Mouse (Mus musculus): ENCODE data around the gene Pirb. TPM values are rescaled to one million over a fixed set of nuclear protein-coding genes. Genes with fewer than 3 reads are reported as not detected.
"Not testable (repeated sequence)": the region's sequence is repeated elsewhere in the genome, so short reads cannot be mapped to it uniquely, and the experiment has no call there.

The Pirb gene
- 17.5 and 20.0 TPM in 2 replicates for polyA plus RNA-seq (2012; rRNA removed)

DNA sequence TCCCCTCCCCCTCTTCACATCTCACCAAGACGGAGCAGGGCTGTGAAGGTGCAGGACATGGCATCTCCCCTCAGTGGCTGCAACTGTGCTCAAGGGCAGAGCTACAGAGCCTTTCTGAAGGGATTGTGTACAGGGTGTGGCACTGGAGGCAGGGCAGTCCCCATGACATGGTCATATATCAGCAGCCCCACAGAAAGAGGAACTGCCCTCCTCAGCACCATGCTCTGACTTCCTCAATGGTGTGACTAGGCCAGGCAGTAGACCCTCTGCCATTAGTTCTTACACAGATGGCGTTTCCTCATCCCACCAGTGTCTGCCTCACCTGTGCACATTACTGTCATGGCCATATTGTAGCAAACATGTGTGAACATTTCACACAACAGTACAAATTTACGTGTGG lies at the start of gene Pirb:
Gene Pirb (minus strand): TSS at position 124 of the 400 bp plus-strand sequence.
- not testable (repeated sequence) for DNase-seq

DNA sequence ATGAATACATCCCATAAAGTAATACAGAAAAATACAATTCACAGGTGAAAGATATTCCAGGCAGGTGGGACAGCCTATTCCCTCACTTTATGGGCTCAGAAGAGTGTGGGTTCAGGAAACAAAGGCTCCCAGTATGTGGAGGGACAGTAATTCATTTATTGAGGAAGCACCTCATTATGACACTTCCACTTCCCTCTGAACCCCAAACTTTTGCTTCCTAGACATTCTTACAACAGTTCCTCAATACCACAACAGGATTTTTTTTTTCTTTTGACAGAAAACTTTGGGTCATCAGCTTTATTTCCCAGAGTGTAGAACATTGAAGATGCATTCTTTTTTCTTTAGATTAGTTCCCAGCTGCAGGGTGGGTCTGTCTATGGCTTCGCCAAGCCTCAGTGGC lies 12.5 kb upstream of the Pirb start:
- DNase-seq; H3K27me3 ChIP-seq (ENCODE audit: control insufficient read depth, insufficient read depth, low read length); H3K4me1 ChIP-seq (replicated peaks; ENCODE audit: control insufficient read depth, insufficient read depth, low read length); H3K4me3 ChIP-seq (ENCODE audit: control insufficient read depth, insufficient read depth, low read length); H3K27ac ChIP-seq (ENCODE audit: control insufficient read depth, insufficient read depth, low read length); H3K36me3 ChIP-seq (ENCODE audit: control insufficient read depth, insufficient read depth, low read length): not testable (repeated sequence)
- no CpG with 5 or more reads among the region's 1 CpGs for WGBS

More for the DNA sequence above, at the start of gene Pirb:
- H3K36me3 ChIP-seq (ENCODE audit: control insufficient read depth, insufficient read depth, low read length); H3K27me3 ChIP-seq (ENCODE audit: control insufficient read depth, insufficient read depth, low read length); H3K4me1 ChIP-seq (replicated peaks; ENCODE audit: control insufficient read depth, insufficient read depth, low read length); H3K27ac ChIP-seq (ENCODE audit: control insufficient read depth, insufficient read depth, low read length); H3K4me3 ChIP-seq (ENCODE audit: control insufficient read depth, insufficient read depth, low read length): not testable (repeated sequence)
- 47% methylated on average over 1 of the region's 3 CpGs for WGBS

- not testable (repeated sequence) for H3K27ac ChIP-seq (ENCODE audit: control insufficient read depth, insufficient read depth, low read length)
These were observed 5.3 kb upstream of the Pirb start for GRCm38 (mm10) chr7:3725459-3725858.

DNA sequence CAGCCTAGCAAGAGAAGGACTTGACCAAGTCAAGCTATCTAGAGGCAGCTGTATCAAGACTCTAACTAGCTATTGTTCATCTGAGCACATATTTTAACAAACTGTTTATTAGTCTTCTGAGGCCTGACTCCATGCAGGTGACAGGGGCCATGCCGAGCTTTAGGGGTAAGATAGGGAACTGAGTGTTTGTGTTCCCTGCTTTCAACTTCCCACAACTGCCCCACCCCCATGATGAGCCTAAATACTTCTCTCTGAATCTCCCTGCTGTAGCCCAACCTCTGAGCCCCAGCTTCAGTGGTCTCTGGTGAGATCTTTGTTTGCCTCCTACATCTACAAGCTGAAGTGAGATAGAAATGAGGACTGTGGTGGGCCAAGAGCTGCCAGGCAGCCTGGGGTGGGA lies 4.9 kb downstream of the Pirb start:
- TF ChIP-seq CTCF (IDR thresholded peaks at IDR 0.05; ENCODE audit: borderline replicate concordance, control insufficient read depth, extremely low read depth, insufficient read depth, low read length, poor library complexity) (no peak), POLR2A (IDR thresholded peaks at IDR 0.05; ENCODE audit: control insufficient read depth, extremely low read depth, insufficient read depth, low read length, poor library complexity) (no peak)
- no peaks in the 10 kb centered on the region for H3K27me3 ChIP-seq (ENCODE audit: control insufficient read depth, insufficient read depth, low read length)
- H3K4me3 ChIP-seq (ENCODE audit: control insufficient read depth, insufficient read depth, low read length): no peak overlapping the region
- no peaks in the 10 kb centered on the region for H3K36me3 ChIP-seq (ENCODE audit: control insufficient read depth, insufficient read depth, low read length)
- no peak overlapping the region for H3K27ac ChIP-seq (ENCODE audit: control insufficient read depth, insufficient read depth, low read length)
- WGBS: 32% methylated on average over 1 of the region's 1 CpGs
- no peak for DNase-seq
- H3K4me1 ChIP-seq (replicated peaks; ENCODE audit: control insufficient read depth, insufficient read depth, low read length): no peaks in the 10 kb centered on the region

More at GRCm38 (mm10) chr7:3725459-3725858, 5.3 kb upstream of the Pirb start:
- not testable (repeated sequence) for H3K4me3 ChIP-seq (ENCODE audit: control insufficient read depth, insufficient read depth, low read length); H3K4me1 ChIP-seq (replicated peaks; ENCODE audit: control insufficient read depth, insufficient read depth, low read length); DNase-seq; H3K27me3 ChIP-seq (ENCODE audit: control insufficient read depth, insufficient read depth, low read length); H3K36me3 ChIP-seq (ENCODE audit: control insufficient read depth, insufficient read depth, low read length)

DNA sequence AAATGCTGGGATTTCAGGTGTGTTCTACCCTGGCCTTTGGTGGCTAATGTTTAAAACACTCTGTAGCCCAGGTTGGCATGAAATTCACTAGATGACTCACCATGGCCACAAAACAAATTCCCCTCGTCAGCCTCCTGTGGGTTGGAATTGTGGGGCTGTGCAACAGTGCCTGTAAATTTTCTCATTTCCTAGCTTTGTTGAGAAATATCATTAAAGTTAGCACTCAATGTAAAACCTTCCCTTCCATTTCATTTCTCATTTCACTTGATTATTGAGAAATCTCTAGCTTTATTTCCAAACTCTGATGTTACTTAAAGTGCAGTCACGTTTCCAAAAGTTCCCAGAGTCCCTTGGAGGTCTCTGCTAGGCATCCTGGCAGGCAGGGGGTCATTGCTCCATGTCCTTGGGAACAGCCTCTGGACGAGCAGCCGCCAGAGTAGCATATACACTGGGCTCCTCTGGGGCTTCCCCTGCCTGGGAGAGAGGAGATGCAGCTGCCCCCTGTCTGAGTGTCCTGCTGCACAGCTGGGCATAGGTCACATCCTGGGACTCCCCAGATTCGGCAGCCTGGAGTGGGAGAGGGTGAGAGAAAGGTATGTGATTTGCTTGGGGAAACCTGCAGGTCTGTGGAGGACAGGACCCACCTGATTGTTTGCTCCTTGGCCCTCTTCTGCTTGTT lies 7.8 kb downstream of the Pirb start:
- H3K4me3 ChIP-seq (ENCODE audit: control insufficient read depth, insufficient read depth, low read length): no peak overlapping the region
- TF ChIP-seq CTCF (IDR thresholded peaks at IDR 0.05; ENCODE audit: borderline replicate concordance, control insufficient read depth, extremely low read depth, insufficient read depth, low read length, poor library complexity): no peak
- TF ChIP-seq POLR2A (IDR thresholded peaks at IDR 0.05; ENCODE audit: control insufficient read depth, extremely low read depth, insufficient read depth, low read length, poor library complexity): no peak
- DNase-seq: no peak

GRCm38 (mm10) chr7:3709000-3709399 lies 11.2 kb downstream of the Pirb start:
- peaks cover 10% of the 10 kb centered on the region for H3K4me1 ChIP-seq (replicated peaks; ENCODE audit: control insufficient read depth, insufficient read depth, low read length)
- no peak overlapping the region for H3K4me3 ChIP-seq (ENCODE audit: control insufficient read depth, insufficient read depth, low read length)
- 95% methylated on average over 1 of the region's 1 CpGs for WGBS
- DNase-seq: no peak
- H3K27me3 ChIP-seq (ENCODE audit: control insufficient read depth, insufficient read depth, low read length): no peaks in the 10 kb centered on the region
- TF ChIP-seq CTCF (IDR thresholded peaks at IDR 0.05; ENCODE audit: borderline replicate concordance, control insufficient read depth, extremely low read depth, insufficient read depth, low read length, poor library complexity): no peak
- TF ChIP-seq POLR2A (IDR thresholded peaks at IDR 0.05; ENCODE audit: control insufficient read depth, extremely low read depth, insufficient read depth, low read length, poor library complexity): no peak
- H3K36me3 ChIP-seq (ENCODE audit: control insufficient read depth, insufficient read depth, low read length): peaks cover 31% of the 10 kb centered on the region
- no peak overlapping the region for H3K27ac ChIP-seq (ENCODE audit: control insufficient read depth, insufficient read depth, low read length)

More for the DNA sequence above, 7.8 kb downstream of the Pirb start:
- WGBS: 80% methylated on average over 5 of the region's 5 CpGs
- Histone ChIP-seq H3K27me3 (ENCODE audit: control insufficient read depth, insufficient read depth, low read length) (no peaks in the 10 kb centered on the region), H3K4me1 (replicated peaks; ENCODE audit: control insufficient read depth, insufficient read depth, low read length) (no peaks in the 10 kb centered on the region), H3K36me3 (ENCODE audit: control insufficient read depth, insufficient read depth, low read length) (peaks cover 9% of the 10 kb centered on the region), H3K27ac (ENCODE audit: control insufficient read depth, insufficient read depth, low read length) (no peak overlapping the region)

DNA sequence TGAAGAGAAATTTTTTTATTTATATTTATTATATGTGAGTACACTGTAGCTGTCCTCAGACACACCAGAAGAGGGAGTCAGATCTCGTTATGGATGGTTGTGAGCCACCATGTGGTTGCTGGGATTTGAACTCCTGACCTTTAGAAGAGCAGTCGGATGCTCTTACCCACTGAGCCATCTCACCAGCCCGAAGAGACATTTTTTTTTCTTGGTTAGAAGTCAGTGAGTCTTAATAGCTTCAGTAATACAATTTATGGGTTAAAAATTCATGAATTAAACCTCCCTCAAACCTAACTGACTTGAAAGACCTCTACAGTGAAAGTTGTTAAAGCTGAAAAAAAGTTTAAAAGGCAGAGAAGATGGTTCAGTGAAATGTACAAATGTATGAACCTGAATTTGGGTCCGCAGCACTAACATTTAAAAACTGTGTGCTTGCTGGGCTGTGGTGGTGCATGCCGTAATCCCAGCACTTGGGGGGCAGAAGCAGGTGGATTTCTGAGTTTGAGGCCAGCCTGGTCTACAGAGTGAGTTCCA lies 11.7 kb downstream of the Pirb start:
- 74% methylated on average over 5 of the region's 5 CpGs for WGBS
- H3K4me3 ChIP-seq (ENCODE audit: control insufficient read depth, insufficient read depth, low read length); H3K27me3 ChIP-seq (ENCODE audit: control insufficient read depth, insufficient read depth, low read length); DNase-seq; H3K27ac ChIP-seq (ENCODE audit: control insufficient read depth, insufficient read depth, low read length): not testable (repeated sequence)
- Histone ChIP-seq H3K36me3 (ENCODE audit: control insufficient read depth, insufficient read depth, low read length) (peaks cover 31% of the 10 kb centered on the region), H3K4me1 (replicated peaks; ENCODE audit: control insufficient read depth, insufficient read depth, low read length) (peaks cover 10% of the 10 kb centered on the region)

Data from thymus, adult 2 months (tissue).